Mouse (Mus musculus): ENCODE results near the gene Cnn3. TPM values are rescaled to one million over a fixed set of nuclear protein-coding genes. Genes with fewer than 3 reads are reported as not detected.

Gene Cnn3
- polyA plus RNA-seq, 1 experiment from 2014 or later = 655 TPM

DNA sequence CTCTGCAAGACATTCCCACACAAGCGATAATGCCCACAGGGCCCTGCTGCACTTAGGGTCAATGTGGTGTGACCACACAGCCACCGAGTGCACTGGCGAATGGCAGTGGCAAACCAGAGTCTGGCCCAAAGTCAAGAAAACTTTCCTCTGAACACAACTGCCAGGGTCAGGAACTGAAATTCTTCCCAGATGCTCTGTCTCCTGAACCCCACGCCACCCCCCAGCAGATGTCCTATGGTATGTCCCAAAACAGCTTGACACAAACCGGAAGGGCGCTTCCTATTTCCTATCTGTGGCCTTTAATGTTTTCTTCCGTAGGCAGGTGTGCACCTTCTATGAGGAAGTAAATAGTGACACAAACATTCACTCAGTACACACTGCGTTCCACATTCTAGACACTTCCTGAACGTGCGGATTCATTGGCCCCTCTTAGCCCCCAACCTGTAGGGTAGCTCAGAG is 40.8 kb downstream of the Cnn3 start:
- H3K4me1 ChIP-seq = peaks cover 22% of the 10 kb centered on the region

DNA sequence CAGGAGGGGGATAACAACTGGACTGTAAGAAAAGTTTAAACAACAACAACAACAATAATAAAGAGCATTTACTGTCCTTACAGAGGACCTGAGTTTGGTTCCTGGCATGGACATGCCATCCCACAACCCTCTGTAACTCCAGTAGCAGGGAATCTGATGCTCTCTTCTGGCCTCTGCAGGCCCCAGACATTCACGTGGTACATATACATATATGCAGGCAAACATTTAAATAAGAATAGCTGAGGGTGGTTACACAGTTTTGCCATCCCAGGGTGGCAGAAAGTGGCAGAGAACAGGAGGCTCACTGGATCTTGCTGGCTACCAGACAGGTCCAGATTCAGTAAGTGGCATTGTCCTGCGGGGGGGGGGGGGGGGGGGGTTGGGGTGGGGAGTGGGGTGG is 41.8 kb downstream of the Cnn3 start:
- peaks cover 22% of the 10 kb centered on the region for H3K4me1 ChIP-seq
- H3K27ac ChIP-seq = no peak overlapping the region
- 31% methylated on average over 1 of the region's 2 CpGs for WGBS

More for the DNA sequence above, 40.8 kb downstream of the Cnn3 start:
- no peak for DNase-seq (ENCODE audit: low spot score)
- no peaks in the 10 kb centered on the region for H3K36me3 ChIP-seq
- H3K9me3 ChIP-seq = no peaks in the 10 kb centered on the region
- no peak overlapping the region for H3K4me3 ChIP-seq
- H3K27ac ChIP-seq = no peak overlapping the region
- 82% methylated on average over 10 of the region's 10 CpGs for WGBS
- H3K27me3 ChIP-seq (ENCODE audit: insufficient read depth, poor library complexity, severe bottlenecking) = no peaks in the 10 kb centered on the region

DNA sequence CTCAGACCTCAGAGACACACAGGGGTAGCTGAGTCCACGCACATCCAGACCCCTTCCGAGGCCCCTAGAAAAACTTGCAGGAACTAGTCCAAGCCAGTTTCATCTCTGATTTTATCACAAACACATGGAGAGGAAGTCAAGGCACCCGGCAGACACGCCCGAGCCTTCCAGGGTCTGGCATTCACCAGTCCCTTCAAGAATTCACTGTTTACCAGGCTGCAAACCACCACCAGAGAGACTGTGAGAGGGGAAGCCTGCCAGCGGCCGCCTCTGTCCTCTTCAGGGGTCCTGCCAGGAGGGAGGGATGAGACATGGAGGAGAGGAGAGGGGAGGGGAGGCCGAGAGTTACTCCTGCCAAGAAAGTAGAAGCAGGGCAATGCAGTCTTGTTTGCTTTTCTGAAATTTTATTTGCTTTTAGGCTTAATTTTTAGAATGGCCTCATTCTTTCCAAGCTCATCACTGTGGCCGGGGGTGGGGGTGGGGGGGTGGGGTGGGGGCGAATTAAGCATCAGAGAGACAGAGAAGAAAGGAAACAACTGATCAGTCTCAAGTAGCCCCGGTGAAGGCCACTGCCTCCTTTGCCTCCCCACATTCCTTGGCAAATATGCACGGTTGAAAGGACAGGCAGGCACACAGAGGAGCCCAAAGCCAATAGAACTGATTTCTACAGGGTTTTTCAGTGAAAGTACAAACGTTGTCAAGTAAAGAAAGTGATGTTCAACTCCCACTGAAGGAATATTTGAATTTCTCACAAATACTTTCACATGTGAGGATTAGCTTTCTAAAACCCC is 43.1 kb downstream of the Cnn3 start:
- no peaks in the 10 kb centered on the region for H3K36me3 ChIP-seq
- H3K27me3 ChIP-seq (ENCODE audit: insufficient read depth, poor library complexity, severe bottlenecking) = no peaks in the 10 kb centered on the region
- WGBS = 6% methylated on average over 13 of the region's 13 CpGs
- H3K9me3 ChIP-seq = no peaks in the 10 kb centered on the region
- H3K4me1 ChIP-seq = peaks cover 22% of the 10 kb centered on the region
- H3K27ac ChIP-seq = peak overlapping the region; percentile 82
- no peak for DNase-seq (ENCODE audit: low spot score)
- peak overlapping the region; percentile 22; the same call in 1 of the 2 replicates for H3K4me3 ChIP-seq

More for the DNA sequence above, 41.8 kb downstream of the Cnn3 start:
- Histone ChIP-seq H3K27me3 (ENCODE audit: insufficient read depth, poor library complexity, severe bottlenecking) (no peaks in the 10 kb centered on the region), H3K4me3 (no peak overlapping the region), H3K36me3 (no peaks in the 10 kb centered on the region), H3K9me3 (no peaks in the 10 kb centered on the region)
- no peak for DNase-seq (ENCODE audit: low spot score)

DNA sequence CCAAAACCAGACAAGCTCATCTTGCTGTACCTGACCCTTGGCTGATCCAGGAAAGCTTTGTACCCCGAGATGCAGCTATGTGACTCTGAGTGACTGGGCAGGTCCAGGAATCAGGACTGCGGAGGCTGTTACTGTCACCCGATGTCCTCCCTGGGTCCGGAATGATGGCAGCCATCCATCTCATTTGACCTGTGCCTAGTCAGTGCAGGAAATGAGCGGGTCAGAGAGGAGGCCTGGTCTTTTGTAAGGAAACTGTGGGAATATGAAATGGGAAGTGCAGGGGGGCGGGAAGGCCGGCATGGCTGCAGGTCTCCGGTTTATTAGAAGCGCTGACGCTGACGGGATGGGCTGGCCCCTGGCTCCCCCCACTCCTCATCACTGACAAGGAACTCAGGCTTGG is 45.4 kb downstream of the Cnn3 start:
- H3K27ac ChIP-seq = no peak overlapping the region
- WGBS = 68% methylated on average over 11 of the region's 11 CpGs
- no peaks in the 10 kb centered on the region for H3K36me3 ChIP-seq
- peaks cover 24% of the 10 kb centered on the region for H3K4me1 ChIP-seq
- no peaks in the 10 kb centered on the region for H3K9me3 ChIP-seq
- DNase-seq (ENCODE audit: low spot score) = no peak
- no peaks in the 10 kb centered on the region for H3K27me3 ChIP-seq (ENCODE audit: insufficient read depth, poor library complexity, severe bottlenecking)
- H3K4me3 ChIP-seq = no peak overlapping the region

DNA sequence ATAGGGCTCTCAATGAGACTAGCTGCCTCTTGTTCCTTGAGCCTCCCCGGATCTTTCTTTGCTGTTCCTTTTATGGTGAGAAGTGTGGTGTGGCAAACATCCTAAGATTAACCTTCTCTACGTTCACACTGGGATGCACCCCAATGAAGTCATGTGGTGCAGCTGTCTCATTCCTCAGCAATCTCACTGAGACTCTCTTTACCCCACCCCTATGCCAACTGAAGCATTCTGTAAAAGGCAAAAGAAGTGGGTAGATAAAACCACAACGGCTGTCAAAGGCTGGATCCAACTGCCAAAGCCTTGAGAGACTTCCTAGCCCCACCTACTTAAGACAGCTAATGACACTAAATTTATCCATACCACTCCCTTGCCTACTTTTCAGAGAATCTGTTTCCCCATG is 48.4 kb downstream of the Cnn3 start:
- no peak overlapping the region for H3K27ac ChIP-seq
- 54% methylated on average over 3 of the region's 3 CpGs for WGBS
- no peak for DNase-seq (ENCODE audit: low spot score)
- peaks cover 16% of the 10 kb centered on the region for H3K4me1 ChIP-seq
- no peak overlapping the region for H3K4me3 ChIP-seq
- H3K36me3 ChIP-seq = no peaks in the 10 kb centered on the region
- no peaks in the 10 kb centered on the region; the same call in 1 of the 2 replicates for H3K27me3 ChIP-seq (ENCODE audit: insufficient read depth, poor library complexity, severe bottlenecking)
- H3K9me3 ChIP-seq = no peaks in the 10 kb centered on the region

DNA sequence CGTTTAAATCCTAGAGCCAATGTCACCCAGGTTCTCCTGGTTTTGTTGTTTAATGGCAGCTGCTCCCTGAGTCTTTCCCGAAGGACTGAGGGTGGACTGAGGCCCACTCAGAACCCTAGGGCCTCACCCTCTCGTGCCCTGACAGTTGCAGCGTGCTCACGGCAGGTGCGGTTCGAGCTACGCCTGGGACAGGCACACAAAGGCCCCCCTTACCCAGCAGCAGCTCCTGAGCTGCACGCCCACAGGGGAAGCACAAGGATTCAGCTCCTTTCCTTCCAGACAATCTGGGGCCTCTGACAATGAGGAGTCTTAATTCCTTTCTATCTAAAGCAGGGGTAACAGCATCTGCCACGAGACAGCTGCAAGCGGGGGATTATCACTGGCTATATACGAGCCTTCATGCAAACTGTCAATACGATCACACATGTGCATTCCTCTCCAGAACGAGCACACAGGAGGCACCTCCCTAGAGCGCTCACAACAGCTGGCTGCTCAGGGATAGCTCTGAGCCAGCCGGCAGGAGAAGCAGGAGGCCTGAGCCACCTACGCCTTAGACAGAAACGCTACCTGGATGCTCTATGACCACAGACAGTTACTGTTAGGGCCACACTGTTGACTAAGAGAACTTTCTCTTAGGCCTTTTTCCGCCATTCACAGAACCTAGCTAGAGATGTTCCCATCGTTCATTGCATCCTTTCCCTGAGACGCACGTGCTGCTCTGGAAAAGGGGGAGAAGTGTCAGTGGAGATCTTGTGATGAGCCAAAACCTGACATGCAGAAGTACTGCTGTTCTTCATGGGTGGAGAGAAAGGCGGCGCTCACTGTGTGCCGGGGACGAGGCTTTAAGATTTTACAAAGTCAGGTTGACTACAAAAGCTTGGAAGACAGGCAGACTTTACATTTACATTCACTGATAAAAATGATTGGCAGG is 54.0 kb downstream of the Cnn3 start:
- H3K9me3 ChIP-seq = no peaks in the 10 kb centered on the region
- peak overlapping the region; percentile 39; the same call in 1 of the 2 replicates for H3K27ac ChIP-seq
- H3K27me3 ChIP-seq (ENCODE audit: insufficient read depth, poor library complexity, severe bottlenecking) = peaks cover 6% of the 10 kb centered on the region; the same call in 1 of the 2 replicates
- no peaks in the 10 kb centered on the region for H3K36me3 ChIP-seq
- H3K4me3 ChIP-seq = no peak overlapping the region
- H3K4me1 ChIP-seq = peaks cover 43% of the 10 kb centered on the region
- no peak for DNase-seq (ENCODE audit: low spot score)
- 57% methylated on average over 26 of the region's 26 CpGs for WGBS

DNA sequence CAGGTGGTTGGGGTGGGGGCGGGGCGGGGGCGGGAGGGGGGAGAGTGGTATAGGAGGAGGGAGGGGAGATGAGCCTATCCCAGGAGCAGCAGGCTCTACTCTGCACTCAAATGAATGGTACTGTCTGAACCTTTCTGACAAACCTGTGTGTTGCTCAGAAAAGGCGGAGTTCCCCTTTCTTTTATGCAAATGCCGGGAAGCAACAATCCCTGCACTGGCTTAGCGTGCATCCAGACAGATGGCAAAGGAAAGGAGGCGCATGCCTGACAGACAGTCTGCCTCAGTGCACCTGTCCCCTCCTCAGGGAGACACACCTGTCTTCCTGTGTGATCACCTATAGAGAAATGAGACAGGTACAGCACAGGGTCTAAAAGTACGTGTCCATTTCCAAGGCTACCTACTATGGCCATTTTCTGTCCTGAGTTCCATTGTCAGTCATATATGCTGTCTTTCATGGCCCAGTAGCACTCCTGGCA is 54.7 kb downstream of the Cnn3 start:
- 69% methylated on average over 8 of the region's 8 CpGs for WGBS
- Histone ChIP-seq H3K4me1 (peaks cover 43% of the 10 kb centered on the region), H3K36me3 (no peaks in the 10 kb centered on the region), H3K27me3 (ENCODE audit: insufficient read depth, poor library complexity, severe bottlenecking) (peaks cover 6% of the 10 kb centered on the region; the same call in 1 of the 2 replicates), H3K27ac (no peak overlapping the region), H3K4me3 (no peak overlapping the region), H3K9me3 (no peaks in the 10 kb centered on the region)
- no peak for DNase-seq (ENCODE audit: low spot score)

DNA sequence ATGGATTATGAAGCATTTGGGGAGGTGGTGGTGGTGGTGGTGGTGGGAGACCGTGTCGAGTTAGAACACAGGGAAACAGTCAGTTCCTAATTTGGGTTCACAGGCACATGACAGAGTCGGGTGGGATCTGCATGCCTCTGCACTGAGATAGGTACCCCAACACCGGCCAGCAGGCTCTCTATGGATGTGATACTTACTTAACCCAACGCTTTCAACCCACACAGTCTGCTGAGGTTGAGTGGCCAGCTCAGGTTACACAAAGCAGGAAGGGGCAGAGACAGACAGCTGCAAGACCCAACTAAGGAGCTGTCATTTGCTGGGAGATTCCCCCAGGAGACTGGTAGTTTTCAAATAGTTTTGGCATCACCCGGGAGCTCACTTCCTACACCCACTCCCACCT is 55.3 kb downstream of the Cnn3 start:
- Histone ChIP-seq H3K36me3 (no peaks in the 10 kb centered on the region), H3K4me1 (peaks cover 43% of the 10 kb centered on the region), H3K27ac (no peak overlapping the region), H3K27me3 (ENCODE audit: insufficient read depth, poor library complexity, severe bottlenecking) (peaks cover 6% of the 10 kb centered on the region; the same call in 1 of the 2 replicates), H3K9me3 (no peaks in the 10 kb centered on the region), H3K4me3 (no peak overlapping the region)
- DNase-seq (ENCODE audit: low spot score) = no peak
- WGBS = 19% methylated on average over 6 of the region's 6 CpGs

DNA sequence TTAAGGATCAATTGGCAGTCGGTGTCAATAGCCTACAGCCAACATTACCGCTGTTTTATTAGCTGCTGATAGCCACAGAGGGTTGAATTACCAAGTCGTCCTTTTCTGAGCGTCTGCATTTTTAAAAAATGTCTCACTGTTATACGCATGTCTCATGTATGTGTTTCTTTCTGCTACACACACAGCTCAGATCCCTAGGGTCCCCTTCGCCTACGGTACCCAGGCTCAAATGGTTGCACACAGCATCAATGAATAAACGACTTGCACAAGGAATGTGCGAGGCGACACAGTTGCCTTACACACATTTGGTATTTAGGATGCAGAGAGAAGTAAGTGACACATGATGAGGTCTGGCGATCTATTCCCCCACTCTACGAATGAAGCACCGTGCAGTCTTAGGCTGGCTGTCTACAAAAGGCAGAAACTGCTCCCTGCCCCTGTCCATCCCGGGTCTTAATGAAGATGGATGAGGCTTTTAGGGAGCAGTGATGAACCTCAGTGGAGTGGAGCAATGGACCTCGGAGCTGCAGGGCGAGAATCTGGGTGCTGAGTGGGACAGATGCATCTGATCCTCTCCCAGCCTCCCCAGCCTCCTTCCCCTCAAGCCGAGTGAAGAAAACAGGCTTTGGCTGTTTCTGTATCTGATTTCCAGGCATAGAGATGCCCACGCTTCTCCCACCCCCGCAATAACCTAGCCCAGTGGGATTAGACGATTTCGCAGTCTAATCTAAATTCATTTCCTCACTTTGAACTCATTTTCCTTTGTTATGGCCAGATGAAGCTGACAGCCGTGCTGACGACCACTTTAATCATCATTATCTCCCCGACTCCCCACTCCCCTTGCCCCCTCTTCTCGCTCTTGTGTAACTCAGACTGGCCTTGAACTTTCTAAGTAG is 57.2 kb downstream of the Cnn3 start:
- Histone ChIP-seq H3K9me3 (no peaks in the 10 kb centered on the region), H3K27me3 (ENCODE audit: insufficient read depth, poor library complexity, severe bottlenecking) (peaks cover 6% of the 10 kb centered on the region; the same call in 1 of the 2 replicates), H3K4me3 (no peak overlapping the region), H3K36me3 (no peaks in the 10 kb centered on the region), H3K27ac (peak overlapping the region; percentile 10; the same call in 1 of the 2 replicates), H3K4me1 (peaks cover 43% of the 10 kb centered on the region)
- DNase-seq (ENCODE audit: low spot score) = no peak
- 54% methylated on average over 25 of the region's 25 CpGs for WGBS

DNA sequence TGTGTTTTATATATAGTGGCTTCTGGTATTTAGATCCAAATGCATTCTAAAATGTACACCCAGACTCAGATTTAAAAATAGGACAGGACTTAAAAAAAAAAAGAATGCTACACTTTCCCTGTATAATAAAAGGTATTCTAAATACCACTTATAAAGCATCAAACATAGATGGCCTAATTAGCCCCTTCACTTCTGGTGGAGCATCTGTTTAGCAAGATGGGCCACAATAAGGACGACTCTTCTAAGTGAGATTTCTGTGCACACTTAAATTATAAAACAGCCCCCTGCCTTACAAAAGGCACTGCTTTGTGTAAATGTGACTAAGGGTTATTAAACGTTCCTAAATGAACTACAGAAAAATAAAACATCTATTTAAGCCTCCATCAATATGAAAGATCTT is 58.9 kb downstream of the Cnn3 start:
- H3K4me3 ChIP-seq = no peak overlapping the region
- H3K27me3 ChIP-seq (ENCODE audit: insufficient read depth, poor library complexity, severe bottlenecking) = 0 out of 2 replicates have a peak, but pooled peaks cover 1% of the 10 kb centered on the region
- 69% methylated on average over 2 of the region's 2 CpGs for WGBS
- H3K36me3 ChIP-seq = no peaks in the 10 kb centered on the region
- no peak overlapping the region for H3K27ac ChIP-seq
- no peak for DNase-seq (ENCODE audit: low spot score)
- peaks cover 42% of the 10 kb centered on the region for H3K4me1 ChIP-seq
- no peaks in the 10 kb centered on the region for H3K9me3 ChIP-seq

DNA sequence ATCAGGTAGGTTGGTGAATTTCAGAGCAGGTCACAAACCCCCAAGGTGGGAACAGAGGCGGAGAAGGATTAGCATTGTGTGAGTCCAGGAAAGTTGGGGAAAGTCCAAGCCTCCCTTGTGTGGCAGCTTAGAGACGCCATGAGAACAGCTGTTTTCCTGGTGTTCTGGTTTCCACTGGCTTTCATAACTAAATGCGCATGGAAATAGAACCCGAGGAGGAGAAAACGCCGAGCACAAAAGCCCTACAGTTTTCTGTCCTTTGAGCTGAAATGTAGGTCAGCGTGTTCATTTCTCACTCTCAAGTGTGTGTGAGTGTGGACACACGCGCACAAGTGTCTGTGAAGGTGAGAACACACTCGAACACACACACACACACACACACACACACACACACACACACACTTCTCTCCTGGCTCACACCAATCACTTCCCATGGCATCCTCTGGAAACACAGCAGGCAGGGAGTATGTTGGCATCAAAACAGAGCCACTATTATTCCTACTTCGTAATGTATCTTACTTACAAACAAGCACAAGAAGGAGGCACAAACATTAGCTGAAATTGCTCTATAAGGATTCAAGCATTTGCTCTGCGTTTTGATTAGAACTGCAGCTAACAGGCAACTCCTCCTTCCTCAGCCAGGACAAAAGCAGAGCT is 63.3 kb downstream of the Cnn3 start:
- no peak overlapping the region for H3K4me3 ChIP-seq
- H3K9me3 ChIP-seq = no peaks in the 10 kb centered on the region
- no peaks in the 10 kb centered on the region for H3K36me3 ChIP-seq
- WGBS = 80% methylated on average over 12 of the region's 12 CpGs
- no peak overlapping the region; the same call in 1 of the 2 replicates for H3K27ac ChIP-seq
- no peak for DNase-seq (ENCODE audit: low spot score)
- H3K4me1 ChIP-seq = peaks cover 20% of the 10 kb centered on the region
- H3K27me3 ChIP-seq (ENCODE audit: insufficient read depth, poor library complexity, severe bottlenecking) = no peaks in the 10 kb centered on the region
